Mouse (Mus musculus) lung, postnatal 0 days (tissue): ENCODE measurements at regions not wholly inside any gene's neighbourhood (a gene's known extent, or its start where the extent isn't known, plus 50 kb on each side); places are given as distances from the start of the nearest gene placed in this dataset.

Experiments
- CTCF ChIP-seq: IDR thresholded peaks from 2 replicates; pipeline ENCODE4 v1.5.1; 2016; ENCODE audit warnings: antibody characterized with exemption, mild to moderate bottlenecking
- EP300 ChIP-seq: IDR thresholded peaks from 2 replicates; pipeline ENCODE4 v1.6.1; 2016; ENCODE audit warnings: antibody characterized with exemption, mild to moderate bottlenecking, control low read depth

DNA sequence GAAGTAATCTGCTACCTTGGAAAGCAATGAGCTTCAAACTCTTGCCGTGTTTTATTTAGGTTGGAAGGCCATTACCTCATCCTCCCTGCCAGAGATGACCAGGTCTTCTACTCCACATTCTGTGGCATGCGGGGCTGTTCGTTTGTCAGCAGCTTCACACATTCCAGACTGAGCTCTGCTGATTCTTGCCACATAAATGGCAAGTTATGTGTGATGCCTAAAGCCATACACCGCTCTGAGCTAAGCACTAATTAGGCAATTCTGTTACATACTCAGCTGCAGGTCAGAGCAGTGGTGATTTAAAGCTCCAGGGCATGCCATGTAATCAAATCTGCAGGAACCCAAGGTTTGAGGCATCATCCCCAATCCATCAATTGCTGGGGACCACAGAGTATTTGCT is 106.8 kb upstream of the Mad2l1 start:
- TF ChIP-seq CTCF, result no peak
- no peak for TF ChIP-seq EP300
